Mouse (Mus musculus) liver, embryonic 16.5 days (tissue): ENCODE measurements at regions not wholly inside any gene's neighbourhood (a gene's known extent, or its start where the extent isn't known, plus 50 kb on each side); places are given as distances from the start of the nearest gene placed in this dataset.

ENCODE experiments used
- ATAC-seq: fragments of 200-750 bp; cut with Nextera tagmentation; 2 replicates; pipeline ENCODE4 v1.8.0; 2017; ENCODE audit warnings: low read depth, mild to moderate bottlenecking, moderate number of reproducible peaks, moderate library complexity
- H3K27ac ChIP-seq: fragments of 300-500 bp; sonication (generic); 2 replicates; pipeline ENCODE4 v1.5.1; 2014; ENCODE audit warnings: mild to moderate bottlenecking, low read length
- H3K27me3 ChIP-seq: fragments of 300-500 bp; sonication (generic); 2 replicates; pipeline ENCODE4 v1.6.1; 2014; ENCODE audit warnings: low read depth, low read length, mixed read lengths; ENCODE audit not compliant: control insufficient read depth, insufficient read depth
- H3K36me3 ChIP-seq: fragments of 300-500 bp; sonication (generic); 2 replicates; pipeline ENCODE4 v1.6.1; 2014; ENCODE audit warnings: mild to moderate bottlenecking; ENCODE audit not compliant: control insufficient read depth, insufficient read depth
- H3K4me1 ChIP-seq: fragments of 300-500 bp; sonication (generic); 2 replicates; pipeline ENCODE4 v1.6.1; 2014; ENCODE audit warnings: low read depth, low read length, mixed read lengths; ENCODE audit not compliant: control insufficient read depth
- H3K4me2 ChIP-seq: fragments of 300-500 bp; sonication (generic); 2 replicates; pipeline ENCODE4 v1.6.1; 2014; ENCODE audit warnings: low read depth, low read length, mixed read lengths
- H3K4me3 ChIP-seq: fragments of 300-500 bp; sonication (generic); 2 replicates; pipeline ENCODE4 v1.5.1; 2014; ENCODE audit warnings: low read depth, mild to moderate bottlenecking, low read length
- H3K9ac ChIP-seq: fragments of 300-500 bp; sonication (generic); 2 replicates; pipeline ENCODE4 v1.6.1; 2014; ENCODE audit warnings: low read depth, low read length
- H3K9me3 ChIP-seq: fragments of 300-500 bp; sonication (generic); replicated peaks from 2 replicates; pipeline ENCODE4 v1.6.1; 2016; ENCODE audit warnings: low read length; ENCODE audit not compliant: control insufficient read depth
- WGBS: fragments of 180-500 bp; shearing (Covaris S2); extraction: QIAGEN DNeasy Blood & Tissue Kit; methylation state at CpG from one replicate; pipeline ENCODE4 v1.1.7; 2014; ENCODE audit not compliant: insufficient replicate concordance; 5-methylcytosine and 5-hydroxymethylcytosine counted together

DNA sequence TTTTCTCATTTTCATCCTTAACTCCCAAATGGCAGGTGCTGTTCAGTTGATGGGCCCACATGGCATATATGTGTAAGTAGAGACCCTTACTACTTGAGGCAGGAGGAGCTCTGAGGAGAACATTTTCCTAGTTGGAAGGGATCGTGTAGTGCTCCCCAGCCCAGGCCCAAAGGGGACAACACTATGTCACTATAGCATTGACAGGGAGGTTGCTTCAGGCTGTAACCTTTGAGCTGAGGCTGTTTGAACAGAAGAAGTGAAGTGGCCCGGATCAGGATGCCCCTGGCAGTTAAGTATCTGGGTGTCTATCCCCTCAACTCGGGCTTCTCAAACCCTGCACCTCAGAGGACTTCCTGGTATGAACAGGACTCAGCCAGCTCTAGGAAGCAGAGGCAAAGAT is 79.5 kb upstream of the Msx1 start:
- ATAC-seq, result no peak
- Histone ChIP-seq H3K4me3 (no peak overlapping the region), H3K4me2 (no peak overlapping the region), H3K36me3 (no peaks in the 10 kb centered on the region), H3K4me1 (no peaks in the 10 kb centered on the region), H3K27ac (no peak overlapping the region), H3K9ac (no peak overlapping the region), H3K9me3 (no peaks in the 10 kb centered on the region), H3K27me3 (peaks cover 17% of the 10 kb centered on the region)
- 42% methylated on average over 3 of the region's 3 CpGs for WGBS

DNA sequence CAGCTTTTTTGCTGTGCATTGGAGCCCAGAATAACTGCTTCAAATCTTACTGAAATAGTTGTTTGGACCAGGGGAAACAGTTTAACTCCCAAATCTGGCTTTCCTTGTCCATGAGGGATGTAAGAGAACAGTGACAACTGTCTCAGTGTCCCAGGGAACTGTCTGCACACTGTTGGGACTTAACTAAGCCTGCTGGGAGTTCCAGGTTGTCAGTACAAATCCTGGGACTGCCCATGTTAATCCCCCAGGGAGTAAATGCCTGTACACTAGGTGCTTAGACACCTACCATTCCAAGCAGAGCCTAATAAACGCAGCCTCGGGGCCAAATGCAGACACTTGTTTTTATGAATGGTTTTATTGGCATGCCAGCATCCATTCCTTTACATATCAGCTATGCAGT is 78.4 kb upstream of the Msx1 start:
- H3K4me1 ChIP-seq, result no peaks in the 10 kb centered on the region
- H3K27me3 ChIP-seq, result peaks cover 17% of the 10 kb centered on the region
- H3K4me2 ChIP-seq, result no peak overlapping the region
- no peaks in the 10 kb centered on the region for H3K9me3 ChIP-seq
- no peaks in the 10 kb centered on the region for H3K36me3 ChIP-seq
- WGBS, result 49% methylated on average over 2 of the region's 2 CpGs
- no peak for ATAC-seq
- H3K4me3 ChIP-seq, result no peak overlapping the region
- no peak overlapping the region for H3K27ac ChIP-seq
- H3K9ac ChIP-seq, result no peak overlapping the region

DNA sequence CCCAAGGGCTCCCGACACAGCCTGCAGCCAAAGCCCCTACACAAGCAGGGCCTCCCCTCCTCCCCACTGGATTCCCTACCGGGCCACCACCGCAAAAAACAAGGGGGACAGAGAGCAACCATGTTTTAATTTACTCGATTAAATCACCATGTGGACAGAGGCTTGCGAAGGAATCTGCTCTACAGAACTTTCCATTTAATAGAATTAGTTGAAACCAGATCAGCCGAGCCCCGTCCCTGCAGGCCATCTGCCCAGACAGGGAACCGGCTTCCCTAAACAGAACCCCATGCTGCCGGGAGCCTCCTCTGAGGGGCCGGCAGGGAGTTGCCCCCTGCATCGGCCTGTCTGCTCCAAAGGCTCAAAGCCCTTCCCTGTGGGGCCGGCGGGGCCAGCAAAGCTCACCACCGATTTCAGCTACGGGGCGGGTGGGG is 77.5 kb upstream of the Msx1 start:
- Histone ChIP-seq H3K9me3 (no peaks in the 10 kb centered on the region), H3K36me3 (no peaks in the 10 kb centered on the region), H3K4me2 (no peak overlapping the region), H3K27ac (no peak overlapping the region), H3K9ac (no peak overlapping the region), H3K27me3 (peaks cover 17% of the 10 kb centered on the region), H3K4me1 (no peaks in the 10 kb centered on the region), H3K4me3 (no peak overlapping the region)
- ATAC-seq, result no peak
- WGBS, result 2% methylated on average over 16 of the region's 16 CpGs

DNA sequence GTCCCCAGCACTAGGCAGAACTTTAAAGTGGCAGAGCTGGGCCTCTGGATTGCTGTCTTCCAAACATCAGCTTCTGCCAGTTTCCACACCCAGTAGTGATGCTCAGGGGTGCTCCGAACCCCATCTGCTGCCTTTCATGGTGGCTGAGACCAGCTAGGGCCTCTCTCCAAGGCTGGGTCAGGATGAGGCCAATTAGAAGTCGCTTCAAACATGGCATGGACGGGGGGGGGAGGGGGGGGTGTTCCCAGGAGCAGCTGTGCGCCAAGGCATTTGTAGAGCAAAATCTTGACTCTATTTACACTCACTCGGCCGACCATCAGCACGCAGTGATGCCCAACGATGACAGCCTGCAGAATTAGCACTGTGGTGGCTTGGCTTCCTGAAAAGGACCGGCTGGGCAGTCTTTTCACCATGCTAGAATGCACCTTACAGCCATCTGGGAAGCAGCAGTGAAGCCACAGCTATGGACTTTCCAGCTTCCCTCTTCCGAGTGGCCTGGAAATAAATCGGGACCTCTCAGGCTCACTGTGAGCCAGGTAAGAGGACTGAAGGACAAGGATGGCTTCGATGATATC is 73.7 kb upstream of the Msx1 start:
- Histone ChIP-seq H3K27ac (no peak overlapping the region), H3K4me2 (no peak overlapping the region), H3K4me1 (no peaks in the 10 kb centered on the region), H3K27me3 (peaks cover 45% of the 10 kb centered on the region), H3K36me3 (no peaks in the 10 kb centered on the region), H3K4me3 (no peak overlapping the region), H3K9ac (no peak overlapping the region), H3K9me3 (no peaks in the 10 kb centered on the region)
- 48% methylated on average over 12 of the region's 12 CpGs for WGBS
- ATAC-seq, result no peak

DNA sequence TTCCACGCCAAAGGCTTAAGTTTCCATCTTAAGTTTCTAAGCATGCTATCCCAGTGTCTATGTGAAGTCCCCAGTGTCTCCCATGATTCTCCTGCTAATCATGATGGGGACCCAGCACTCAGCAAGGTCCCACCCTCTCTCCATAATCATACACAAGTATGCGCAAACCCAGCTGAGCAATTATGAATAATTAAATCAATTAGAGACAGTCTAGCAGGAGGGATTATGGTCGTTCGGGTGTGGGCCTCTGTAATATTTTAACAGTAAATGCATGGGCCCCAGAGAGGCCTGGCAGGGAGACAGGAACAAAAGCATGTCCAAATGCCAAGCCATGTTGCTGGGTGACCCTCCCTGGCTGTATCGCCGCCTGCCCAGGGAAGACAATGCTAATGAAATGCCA is 73.1 kb upstream of the Msx1 start:
- Histone ChIP-seq H3K27me3 (peaks cover 46% of the 10 kb centered on the region), H3K9me3 (no peaks in the 10 kb centered on the region)

DNA sequence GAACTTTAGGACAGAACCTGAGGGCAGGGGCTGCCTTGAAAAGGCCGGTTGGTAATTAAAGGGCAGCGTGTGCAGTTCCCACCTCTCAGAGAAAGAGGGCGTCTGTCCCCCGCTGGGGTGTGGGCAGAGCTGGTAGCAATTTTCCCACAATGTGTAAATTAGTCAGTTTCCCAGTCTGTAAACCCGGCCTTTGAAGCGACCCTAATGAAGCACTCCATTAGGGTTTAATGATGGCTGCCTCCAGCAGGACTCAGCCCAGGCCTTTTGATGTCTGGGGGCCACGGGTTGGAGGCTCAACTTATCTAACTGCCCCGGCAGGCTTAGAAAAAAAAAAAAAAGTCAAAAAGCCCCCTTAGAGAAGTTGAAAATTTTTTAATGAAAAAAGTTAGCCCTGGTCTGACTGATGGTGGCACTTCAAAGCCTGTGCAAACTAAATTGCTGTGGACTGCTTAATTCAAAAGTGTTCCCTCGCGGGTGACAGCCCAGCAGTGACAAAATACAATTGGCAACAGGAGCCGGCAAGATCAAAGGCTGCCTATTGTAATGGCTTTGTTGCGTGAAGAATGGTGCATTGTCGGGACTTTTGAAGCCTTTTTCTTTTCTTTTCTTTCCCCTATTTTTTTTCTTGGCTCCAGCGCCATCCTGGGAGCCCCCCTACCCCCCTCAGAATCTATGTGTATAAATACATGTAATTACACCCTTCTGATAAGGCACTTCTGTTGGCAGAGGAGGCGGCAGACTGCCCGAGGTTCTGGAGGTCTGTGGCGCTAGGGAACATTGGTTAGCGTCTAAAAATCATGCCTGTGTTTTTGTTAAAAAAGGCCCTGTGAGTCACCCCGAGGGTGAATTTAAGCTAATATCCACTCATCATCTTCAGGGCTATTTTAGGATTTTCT is 71.3 kb upstream of the Msx1 start:
- H3K4me1 ChIP-seq, result no peaks in the 10 kb centered on the region
- no peaks in the 10 kb centered on the region for H3K9me3 ChIP-seq
- no peaks in the 10 kb centered on the region for H3K36me3 ChIP-seq
- H3K4me2 ChIP-seq, result no peak overlapping the region
- H3K9ac ChIP-seq, result no peak overlapping the region
- no peak overlapping the region for H3K27ac ChIP-seq
- peaks cover 41% of the 10 kb centered on the region for H3K27me3 ChIP-seq
- H3K4me3 ChIP-seq, result no peak overlapping the region
- WGBS, result 5% methylated on average over 19 of the region's 19 CpGs
- ATAC-seq, result no peak

More for the DNA sequence above, 73.1 kb upstream of the Msx1 start:
- Histone ChIP-seq H3K4me3 (no peak overlapping the region), H3K4me1 (no peaks in the 10 kb centered on the region), H3K36me3 (no peaks in the 10 kb centered on the region), H3K4me2 (no peak overlapping the region), H3K9ac (no peak overlapping the region), H3K27ac (no peak overlapping the region)
- ATAC-seq, result no peak
- 63% methylated on average over 6 of the region's 6 CpGs for WGBS

DNA sequence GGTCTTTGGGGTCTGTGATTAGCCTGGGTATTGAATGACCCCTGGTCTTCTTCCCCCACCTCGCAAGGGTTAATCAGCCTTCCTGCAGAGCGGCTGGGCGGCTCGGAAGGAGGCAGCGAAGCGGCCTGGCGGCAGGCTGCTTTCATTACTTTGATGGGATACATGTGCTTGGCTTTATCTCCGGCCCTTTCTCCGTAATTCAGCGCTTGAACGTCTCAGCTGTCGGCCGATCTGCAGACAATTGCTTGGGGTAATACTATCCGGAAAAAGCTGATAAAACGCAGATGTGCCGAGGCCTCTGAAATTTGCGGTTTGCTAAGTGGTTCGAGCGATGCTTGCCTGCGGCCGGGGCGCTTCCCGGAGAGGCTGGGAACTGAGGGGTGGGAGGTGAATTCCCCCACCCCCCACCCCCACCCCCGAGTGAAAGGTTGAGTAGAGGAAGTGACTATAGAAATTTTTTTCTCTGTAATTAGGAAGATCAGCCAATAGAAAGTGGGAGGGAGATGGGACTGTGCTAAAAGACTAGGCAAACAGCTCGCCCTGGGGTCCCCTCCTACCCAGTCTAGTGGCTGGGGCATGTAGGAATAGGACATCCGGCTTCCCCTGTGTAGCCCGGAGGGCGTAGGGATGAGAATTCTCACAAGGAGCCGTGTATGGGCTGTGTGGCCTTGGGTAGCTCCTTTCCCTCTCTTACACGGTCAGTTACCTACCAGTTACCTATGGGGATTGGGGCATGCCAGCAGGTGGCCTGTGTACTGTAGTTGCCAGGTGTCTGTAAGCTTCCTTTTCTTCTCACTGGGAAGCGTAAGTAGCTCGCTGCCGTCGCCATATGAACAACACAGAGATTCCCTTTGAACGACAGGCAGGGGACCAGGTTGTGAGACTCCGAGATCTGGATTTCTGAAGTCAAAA is 69.5 kb upstream of the Msx1 start:
- H3K36me3 ChIP-seq, result no peaks in the 10 kb centered on the region
- 0 out of 2 replicates have a peak overlapping the region, but pooled peaks have one; percentile 3 for H3K4me2 ChIP-seq
- no peaks in the 10 kb centered on the region for H3K9me3 ChIP-seq
- H3K4me1 ChIP-seq, result no peaks in the 10 kb centered on the region
- no peak overlapping the region for H3K9ac ChIP-seq
- no peak for ATAC-seq
- WGBS, result 1% methylated on average over 36 of the region's 36 CpGs
- no peak overlapping the region for H3K27ac ChIP-seq
- H3K4me3 ChIP-seq, result no peak overlapping the region
- H3K27me3 ChIP-seq, result peaks cover 38% of the 10 kb centered on the region

DNA sequence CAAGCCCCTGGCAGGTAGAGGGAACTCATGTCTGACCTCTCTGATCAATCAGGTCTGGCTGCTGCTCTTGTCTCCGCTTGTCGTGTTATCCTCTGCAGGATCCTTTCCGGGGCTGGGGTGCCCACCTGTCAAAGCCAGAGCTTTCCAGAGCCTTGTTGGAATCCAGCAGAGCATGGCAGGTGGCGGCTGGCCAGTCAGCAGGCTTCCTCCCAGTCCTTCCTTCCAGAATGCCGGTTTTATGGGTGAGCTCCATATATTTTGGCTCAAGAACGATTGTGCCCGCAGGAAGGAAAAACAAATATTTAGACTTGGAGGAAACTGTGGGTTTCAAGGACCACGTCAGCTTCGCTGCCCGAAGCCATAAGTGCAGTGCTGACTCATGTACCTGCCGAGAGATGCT is 66.3 kb upstream of the Msx1 start:
- Histone ChIP-seq H3K4me2 (no peak overlapping the region), H3K4me3 (no peak overlapping the region), H3K4me1 (no peaks in the 10 kb centered on the region), H3K9me3 (no peaks in the 10 kb centered on the region), H3K27me3 (peaks cover 30% of the 10 kb centered on the region), H3K36me3 (no peaks in the 10 kb centered on the region), H3K9ac (no peak overlapping the region), H3K27ac (no peak overlapping the region)
- ATAC-seq, result no peak
- WGBS, result 19% methylated on average over 11 of the region's 11 CpGs
